Mouse (Mus musculus) sigmoid colon, adult 10 weeks (tissue): ENCODE data around the gene Vstm2l. TPM values are rescaled to one million over a fixed set of nuclear protein-coding genes. Genes with fewer than 3 reads are reported as not detected.

ENCODE experiments used
- polyA plus RNA-seq: library from polyadenylated mRNA; stranded (reverse); fragments of 350-450 nt; fragmentation: Illumina TruSeq; extraction: RNeasy Lipid Tissue Mini Kit (QIAGEN cat#74804); gene quantifications from one replicate; pipeline ENCODE4 v1.2.3, GENCODE M21; 2014; ENCODE audit warnings: low read depth, low replicate concordance

Vstm2l gene
- not detected for polyA plus RNA-seq

DNA sequence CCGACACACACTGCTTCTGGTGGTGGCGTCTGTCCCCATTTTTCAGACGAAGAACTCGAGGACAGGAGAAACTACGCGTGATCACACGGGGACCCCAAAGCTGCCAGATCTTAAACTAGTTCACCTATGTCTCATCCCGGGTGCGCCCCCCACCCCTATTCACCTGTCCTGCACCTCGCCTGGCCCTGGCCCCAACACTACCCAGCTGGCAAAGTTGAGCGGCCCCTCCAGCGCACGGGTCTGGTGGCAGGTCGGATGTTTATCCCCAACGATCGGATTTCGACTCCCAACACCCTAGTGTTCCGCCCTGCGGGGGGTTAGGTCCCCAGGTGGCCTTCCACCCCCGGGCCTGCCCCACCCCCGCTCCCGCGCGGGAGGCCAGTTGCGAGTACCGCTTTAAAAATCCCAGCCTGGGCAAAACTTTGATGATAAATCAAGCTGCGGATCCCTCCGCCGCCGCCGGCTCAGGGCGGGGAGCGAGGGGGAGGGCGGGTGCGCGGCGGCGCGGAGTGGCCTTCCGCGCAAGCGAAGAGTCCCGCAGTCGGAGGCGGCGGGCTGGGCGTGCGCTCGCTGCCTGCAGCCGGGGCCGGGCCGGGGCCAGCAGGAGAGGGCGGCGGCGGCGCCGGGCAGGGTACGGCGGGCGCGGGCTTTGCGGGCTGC lies at the start of gene Vstm2l:
TSS of gene Vstm2l (plus strand) at position 549 of the 660 bp plus-strand sequence.

Other genes starting within 250 kb of the Vstm2l start
- 1.5 TPM for gene Ctnnbl1, start 177.3 kb upstream of the Vstm2l start, polyA plus RNA-seq
- 10.7 TPM for gene Tti1, start 113.8 kb downstream of the Vstm2l start, polyA plus RNA-seq
- 15.6 TPM for gene Rprd1b, start 113.8 kb downstream of the Vstm2l start, polyA plus RNA-seq
- gene Tgm2, start 231.8 kb downstream of the Vstm2l start, polyA plus RNA-seq: 2.3 TPM